Mouse (Mus musculus) ZHBTc4 (cell line): ENCODE data around the gene Palld.
A peak's percentile ranks its signal among the peaks of the same experiment; 100 is the strongest.

Experiments used
- DNase-seq: peaks from one replicate; pipeline ENCODE4 v3.0.0-alpha.2; 2011; ENCODE audit warnings: low read depth, low spot score

Palld gene

DNA sequence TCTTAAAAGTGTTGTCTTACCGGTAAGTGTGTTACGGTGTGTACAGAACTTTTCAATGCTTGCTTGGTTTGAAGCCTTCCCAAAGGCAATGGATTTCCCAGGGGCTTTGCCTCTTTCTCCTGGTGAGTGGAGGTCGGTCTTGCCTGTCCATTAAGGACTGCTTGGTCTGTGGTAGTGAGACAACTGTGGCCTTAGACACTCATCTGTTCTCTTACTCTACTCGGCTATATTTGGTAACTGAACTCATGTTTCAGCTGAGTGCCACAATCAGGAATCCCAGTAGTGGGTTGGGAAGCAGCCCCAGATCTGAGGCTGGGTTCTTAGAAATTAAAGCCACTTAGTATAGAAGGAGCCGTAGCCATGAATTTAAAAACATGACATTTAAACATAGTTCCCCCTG is at the start of gene Palld:
Palld (minus strand) TSS at position 170 of the 400 bp plus-strand sequence.
- DNase-seq: no peak

DNA sequence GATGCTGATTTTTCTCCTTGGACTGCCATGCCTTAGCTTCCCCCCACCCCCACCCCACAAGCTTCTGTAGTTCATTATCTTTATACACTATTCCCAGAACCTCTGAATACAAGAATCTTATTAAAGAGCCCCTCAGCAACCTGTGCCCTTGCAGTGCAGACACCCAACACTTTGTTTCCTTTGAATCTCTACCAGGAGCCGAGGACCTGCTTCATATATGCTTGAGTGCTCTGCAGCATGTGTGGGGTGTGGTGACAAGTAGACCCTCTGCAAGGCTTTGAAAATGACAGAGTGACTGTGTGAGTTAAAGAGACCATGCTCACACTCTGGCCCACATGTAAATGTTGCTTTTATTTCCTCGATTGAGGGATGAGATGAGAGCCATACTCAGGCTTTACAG is 35.1 kb upstream of the Palld start:
- DNase-seq: no peak

DNA sequence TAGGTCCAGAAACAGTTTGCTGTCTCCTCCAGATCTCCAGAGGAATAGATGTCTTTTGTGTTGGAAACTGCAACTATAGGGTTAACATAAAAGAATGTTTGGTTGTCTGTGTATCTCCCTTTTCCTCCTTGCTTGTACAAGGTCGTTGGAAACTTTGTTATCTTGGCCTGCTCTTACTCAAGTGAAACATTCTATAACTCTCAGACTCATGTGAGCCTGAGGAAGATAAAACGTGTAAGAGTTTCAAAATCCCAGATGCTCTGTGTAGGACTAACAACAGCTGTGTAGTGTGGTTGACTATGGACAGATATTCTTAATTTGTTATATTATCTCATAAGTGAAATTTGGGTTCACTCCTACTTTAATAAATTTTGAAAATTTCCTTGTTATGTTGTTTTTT is 30.8 kb upstream of the Palld start:
- no peak for DNase-seq

DNA sequence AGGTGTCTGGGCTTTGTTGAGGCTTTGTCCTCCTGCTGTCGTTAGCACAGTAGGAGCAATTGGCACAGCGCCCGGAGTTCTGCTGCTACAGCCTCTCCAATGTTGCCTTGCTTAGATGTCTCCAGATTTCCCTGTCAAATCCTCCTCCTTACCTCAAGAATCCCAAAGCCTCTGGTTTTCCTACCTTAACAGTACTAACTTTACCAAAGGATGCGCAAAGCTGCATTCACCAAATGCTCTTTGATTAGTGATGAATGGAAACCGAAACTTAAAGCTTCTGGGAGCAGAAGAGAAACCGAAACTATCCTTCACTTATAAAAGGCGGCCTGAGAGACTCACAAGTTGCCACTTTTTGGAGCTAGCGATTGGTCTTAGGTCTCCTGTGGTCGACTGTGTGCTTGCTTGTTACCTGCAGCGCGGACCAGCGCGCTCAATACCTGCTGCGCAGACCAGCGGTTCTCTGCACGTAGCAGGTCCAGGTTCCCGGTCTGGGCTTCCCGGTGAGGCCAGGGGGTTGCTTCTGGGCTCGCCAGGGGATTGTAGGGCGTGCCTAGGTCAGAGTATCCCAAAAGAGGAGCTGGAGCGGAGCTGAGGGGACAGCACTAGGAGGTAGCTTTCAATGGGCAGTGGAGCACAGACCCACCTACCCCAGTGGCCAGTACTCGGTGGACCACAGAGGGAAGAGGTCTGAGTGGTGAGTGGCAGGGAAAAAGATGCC is 25.4 kb upstream of the Palld start, which contains the start of gene Ddx60:
Ddx60 (plus strand) TSS at position 311 of the 718 bp plus-strand sequence.
- DNase-seq: peak; percentile 40

DNA sequence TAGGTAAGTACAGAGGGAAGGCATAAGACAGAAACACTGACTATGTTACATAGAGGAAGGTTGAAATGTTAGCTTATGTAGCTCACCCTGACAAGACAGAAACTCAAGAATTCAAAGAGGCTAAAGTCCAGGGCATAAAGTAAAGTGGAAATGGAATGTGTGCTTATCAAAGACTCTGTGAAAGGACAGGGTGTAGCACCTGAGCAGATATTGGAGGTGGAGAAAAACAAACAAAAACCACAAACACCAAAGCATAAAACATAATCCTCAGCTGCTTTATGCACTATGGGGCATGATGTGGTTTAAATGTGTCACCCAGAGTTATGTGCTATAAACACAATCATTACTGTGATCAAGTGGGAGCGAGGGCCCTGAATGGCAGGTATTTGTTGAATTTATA is 22.0 kb upstream of the Palld start:
- no peak for DNase-seq

DNA sequence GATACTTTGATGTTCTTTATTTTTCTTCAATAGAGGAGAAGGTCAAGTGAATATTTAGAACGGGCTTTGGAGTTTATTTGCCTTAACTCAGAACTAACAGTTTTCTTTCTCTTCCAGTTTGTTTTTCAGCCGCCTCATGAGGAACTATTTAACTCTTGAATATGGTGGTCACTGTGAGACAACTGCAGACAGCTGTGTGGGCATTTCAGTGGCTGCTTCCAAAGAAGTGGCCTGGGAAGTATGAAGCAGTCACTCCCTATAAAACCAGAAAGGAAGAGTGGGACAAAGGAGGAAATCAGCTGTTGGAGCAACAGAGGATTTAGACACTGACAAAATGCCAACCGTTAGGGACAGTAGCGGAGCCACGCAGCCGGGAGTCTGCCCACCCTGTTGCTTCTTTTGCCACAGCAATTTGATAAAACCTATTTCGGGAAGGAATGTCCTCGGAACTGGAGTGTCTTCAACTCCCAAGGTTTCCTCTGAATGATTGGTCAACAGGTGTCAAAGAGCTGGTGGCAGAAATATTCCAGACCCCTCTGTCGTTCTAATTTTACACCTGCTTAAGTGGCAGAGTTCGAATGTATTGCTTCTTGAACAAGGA is 19.1 kb upstream of the Palld start:
- DNase-seq: no peak

DNA sequence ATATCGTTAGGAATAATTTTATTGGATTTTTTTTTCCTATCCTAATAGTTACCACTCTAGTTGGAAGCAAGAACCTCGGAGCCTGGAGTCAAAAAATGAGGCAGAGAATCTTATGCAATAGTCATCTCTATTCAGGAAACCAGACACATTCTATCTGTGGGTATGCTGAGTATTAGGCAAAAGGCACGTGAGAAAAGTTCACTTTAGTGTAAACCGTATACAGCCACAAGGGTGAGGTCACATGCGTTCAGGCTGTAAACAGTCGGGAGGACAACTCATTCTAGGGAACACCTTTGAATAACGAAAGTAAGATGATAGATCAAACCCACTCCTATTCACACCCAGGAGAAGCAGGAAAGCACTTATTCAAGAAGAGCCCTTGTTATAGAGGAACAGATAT is 17.9 kb upstream of the Palld start:
- no peak for DNase-seq

DNA sequence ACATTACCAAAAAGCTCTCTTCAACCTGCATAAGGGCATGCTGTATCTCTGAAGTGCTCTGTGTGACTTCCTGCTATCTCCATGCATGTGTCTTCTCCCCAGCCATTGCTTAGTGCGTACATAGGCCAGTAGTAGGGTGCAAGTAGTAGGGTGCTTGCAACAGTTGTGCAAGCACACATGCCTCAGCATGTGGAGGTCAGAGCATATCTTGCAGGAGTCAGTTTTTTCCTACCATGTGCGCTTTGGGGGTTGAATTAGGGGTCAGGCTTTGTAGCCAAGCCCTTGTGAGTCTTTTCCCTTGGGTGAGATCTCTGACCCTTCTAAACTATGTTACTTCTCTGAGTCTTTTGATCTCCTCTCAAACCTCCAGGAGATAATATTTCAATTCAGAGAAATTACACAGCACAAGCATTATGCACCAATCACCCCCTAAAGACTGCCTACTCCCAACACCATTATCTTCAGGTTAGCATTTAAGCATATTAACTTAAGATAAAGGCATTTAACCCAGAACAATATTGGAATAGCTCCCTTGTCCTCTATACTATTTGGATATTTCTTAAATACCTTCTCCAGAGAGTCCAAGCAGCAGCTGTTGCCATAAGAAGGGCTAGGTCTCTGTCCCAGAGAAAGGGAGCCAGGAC is 16.8 kb upstream of the Palld start:
- DNase-seq: no peak

DNA sequence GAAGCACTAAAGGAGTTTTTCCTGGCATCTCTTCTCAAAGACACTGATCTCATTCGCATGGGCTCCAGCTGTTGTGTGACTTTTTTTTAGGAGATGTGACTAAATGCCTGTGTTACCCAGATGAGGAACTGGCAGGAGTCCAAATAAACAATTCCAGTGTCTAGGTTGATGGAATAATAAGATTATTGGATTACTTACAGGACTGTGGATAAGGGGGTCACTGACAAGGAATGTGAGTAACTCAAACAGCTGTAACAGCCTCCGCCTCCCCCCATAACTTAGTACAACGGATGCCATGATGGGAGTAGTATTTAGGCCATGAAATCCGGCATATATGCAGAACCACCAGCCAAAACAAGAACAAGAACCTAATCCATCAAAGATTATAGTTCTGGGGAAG is 14.8 kb upstream of the Palld start:
- DNase-seq: no peak

DNA sequence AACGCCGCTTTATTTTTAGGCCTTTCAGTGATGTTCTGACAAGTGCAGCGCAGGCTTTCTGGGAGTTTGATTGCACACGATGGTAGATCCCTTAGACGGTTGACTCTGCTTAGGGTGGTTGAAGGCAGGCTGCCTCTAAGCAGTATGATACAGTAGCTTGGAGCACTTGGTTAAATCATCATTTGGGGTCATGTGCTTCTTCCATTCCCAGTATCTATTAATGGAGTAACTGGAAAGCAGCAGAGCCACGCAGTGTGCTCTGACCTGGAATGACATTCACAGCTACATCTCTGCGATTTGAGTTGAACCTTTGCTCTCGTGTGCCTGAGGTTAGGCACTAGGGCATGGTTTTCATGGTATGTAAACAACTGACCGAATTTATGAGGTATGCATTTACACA is 11.5 kb upstream of the Palld start:
- no peak for DNase-seq

DNA sequence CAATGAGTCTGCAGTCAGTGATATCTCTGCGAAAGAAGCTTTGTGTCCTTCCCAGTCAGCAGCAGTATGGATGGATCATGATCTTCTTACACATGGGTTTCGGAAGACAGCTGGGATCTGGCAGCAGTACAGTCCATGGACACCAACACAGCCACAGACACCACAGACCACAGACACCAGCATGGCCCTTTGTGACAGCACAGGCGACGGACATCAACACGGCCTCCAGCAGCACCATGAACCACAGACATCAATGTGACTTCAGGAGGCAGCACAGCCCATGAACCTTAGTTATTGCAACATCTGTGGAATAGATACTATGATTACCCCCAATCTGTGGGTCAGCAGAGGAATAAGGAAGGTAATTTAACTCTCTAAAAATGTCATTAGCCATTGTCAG is 10.3 kb upstream of the Palld start:
- DNase-seq: no peak

DNA sequence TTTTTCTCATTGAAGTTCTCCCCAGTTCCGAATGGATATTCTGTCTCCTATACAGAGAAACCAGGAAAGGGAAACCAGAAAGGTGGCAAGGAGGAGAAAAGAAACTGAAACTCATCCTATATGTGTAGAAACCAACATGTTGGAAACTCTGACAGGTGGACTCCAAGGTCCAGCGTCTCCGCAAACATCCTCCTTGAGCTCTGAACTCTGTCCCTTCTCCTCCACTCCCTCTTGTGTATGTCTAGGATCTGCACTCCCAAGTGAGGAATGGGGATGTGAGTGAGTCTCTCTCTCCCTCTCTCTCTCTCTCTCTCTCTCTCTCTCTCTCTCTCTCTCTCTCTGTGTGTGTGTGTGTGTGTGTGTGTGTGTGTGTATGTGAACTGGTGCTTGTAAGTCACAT is 6.8 kb upstream of the Palld start:
- no peak for DNase-seq

DNA sequence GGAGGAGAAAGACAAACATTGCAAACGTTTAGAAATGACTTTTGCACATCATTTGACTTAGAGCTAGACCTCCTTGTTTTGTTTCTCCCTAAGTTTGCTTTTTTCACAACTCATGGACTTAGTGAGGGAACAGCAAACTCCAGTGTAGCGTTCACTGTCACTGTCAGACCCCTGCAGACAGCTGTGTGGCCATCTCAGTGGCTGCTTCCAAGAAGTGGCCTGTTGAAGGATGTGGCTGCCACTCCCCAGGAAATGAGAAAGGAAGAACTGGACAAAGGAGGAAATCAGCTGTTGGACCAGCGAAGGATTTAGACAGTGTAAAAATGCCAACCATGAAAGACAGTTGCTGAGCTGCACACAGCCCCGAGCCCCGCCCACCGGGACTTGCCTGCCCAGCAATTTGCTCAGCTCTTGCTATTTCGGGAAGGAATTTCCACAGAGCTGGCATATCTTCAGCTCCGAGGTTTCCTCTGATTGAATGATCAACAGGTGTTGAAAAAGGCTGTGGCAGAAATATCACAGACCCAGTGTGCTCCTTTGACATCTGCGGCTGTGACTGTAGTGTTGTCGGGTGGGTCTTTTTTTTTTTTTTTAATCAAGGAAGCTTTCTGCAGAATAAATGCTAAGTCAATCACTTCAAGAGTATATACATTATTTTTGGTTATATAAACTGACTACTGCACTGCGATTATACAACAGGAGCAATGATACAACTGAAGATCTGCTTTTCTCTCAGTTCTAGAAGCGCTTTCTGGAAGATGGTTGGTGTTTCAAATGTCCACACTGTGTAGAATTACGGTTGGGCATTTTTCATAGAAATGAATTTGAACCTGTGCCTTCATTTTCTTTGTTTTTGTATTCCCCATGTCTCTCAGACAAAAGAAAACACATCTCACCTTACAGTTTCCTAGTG is 6.1 kb upstream of the Palld start:
- peak; percentile 27 for DNase-seq

DNA sequence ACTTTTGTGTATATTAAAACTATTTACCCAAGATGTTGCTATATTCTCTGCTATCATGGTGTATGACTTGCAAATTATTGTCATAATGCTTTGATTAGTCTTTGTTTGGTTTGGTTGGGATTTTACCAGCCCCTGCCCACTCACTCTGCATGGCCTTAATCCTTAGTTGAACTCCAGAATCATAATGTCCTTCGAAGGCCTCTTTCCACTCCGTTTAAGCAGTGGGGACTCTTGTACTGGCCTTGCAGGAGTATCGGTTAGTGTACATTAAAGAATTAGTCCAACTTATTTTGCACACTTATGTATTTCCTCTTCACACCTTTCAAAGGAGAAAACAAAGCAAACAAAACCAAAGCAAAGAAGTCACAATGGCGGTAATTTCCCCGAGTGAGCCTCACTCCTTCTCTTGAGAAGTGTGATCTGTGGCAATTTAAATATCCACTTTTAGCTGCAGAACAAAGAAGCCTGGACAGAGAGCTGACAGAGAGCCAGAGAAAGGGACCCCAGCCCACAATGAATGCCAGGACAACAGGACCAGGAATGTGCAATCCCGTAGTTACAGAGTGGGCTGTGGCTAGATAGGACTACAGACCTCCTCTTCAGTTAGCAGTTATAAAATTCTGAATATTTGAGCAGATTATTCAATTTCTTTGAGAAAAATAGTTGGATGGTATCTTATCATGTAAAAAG is 1.3 kb downstream of the Palld start:
- no peak for DNase-seq

DNA sequence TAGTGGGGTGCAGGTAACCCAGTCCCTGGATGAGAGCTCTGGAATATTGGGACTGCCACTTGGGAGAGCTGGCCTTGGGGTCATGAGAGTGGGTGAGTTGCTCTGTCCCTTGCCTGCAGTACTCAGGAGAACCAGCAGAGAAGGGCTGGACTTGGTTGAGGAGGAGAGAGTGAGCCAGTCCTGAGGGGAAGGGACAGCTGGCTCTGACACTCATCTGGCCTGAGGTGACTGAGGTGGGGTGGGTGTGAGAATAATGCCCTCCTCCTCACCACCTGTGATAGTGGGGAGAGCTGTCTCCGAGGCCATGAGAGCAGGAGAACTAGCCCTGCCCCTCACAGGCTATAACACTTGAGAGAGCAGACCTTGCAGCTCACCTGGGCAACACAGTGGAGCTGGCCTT is 5.1 kb downstream of the Palld start:
- DNase-seq: no peak

DNA sequence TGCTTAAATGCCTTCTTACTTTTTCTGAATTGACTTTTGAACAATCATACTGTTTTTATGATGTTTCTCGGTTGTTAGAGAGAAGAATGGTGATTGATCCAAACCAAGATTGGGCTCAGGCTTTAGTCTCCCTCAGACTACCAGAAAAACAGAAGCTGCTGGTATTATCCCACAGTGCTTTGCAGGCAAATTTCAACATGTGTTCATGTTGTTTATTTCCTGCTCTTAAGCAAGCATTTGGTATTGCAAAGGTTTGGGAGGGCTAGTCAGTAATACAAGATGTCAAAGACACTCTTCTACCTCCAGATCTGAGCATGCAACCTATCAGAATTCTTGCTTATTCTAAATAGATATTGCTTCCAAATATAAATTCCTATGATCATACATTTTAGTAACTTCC is 5.7 kb downstream of the Palld start:
- DNase-seq: no peak

DNA sequence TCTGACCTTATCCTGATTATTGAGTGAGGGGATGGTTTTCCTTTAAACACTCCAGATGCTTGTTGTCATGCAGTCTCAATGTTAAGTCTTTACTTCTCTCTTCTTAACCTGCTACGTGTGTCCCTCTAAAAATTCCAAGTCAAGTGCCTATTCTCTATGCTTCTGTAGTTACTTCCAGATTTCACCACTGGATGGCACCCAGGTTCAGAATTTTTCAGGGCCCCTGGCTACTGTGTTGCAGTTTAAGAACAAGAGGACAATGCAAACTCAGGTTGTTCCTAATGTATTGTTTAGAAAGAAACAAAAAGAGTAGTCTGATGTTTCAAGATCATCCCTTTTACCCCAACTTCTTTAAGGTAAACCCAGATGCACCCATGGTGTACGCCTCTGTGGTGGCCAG is 8.4 kb downstream of the Palld start:
- peak; percentile 64 for DNase-seq

DNA sequence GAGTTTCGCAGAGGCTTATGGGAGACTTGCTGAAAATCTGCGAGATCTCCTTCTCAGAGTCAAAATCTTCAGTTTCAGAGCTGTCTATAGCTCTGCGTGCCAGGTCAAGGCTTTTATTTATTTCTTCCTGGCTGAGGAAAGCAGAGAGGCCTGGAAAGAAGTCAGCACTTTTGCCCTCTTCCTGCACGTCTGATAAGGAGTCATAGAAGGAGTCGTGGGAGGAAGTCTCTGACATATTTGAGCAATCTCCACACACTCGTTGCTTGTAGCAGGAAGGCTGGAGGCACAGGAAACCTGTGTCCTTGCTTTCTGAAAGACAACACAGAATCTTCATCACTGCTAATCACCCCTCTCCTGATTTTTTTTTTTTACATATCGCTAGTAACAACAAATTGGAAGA is 24.9 kb downstream of the Palld start:
- no peak for DNase-seq

DNA sequence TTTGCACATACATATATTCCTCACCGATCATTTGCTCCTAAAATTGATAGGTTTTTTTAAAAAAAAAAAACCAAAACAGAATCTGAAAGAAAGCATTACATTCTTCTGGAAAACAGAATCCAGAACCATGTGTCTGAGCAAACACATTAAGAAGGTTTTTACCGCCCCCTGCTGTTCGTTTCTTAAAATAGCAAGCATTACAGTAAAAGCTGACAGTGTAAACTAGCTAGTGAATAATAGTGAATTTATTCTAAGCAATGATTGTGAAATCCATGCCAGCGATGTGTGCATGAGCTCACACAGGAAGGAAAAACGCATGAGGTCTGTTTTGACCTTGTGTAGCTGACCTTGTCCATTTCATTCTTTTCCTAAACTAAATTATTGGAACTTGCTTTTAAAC is 27.2 kb downstream of the Palld start:
- peak; percentile 74 for DNase-seq

DNA sequence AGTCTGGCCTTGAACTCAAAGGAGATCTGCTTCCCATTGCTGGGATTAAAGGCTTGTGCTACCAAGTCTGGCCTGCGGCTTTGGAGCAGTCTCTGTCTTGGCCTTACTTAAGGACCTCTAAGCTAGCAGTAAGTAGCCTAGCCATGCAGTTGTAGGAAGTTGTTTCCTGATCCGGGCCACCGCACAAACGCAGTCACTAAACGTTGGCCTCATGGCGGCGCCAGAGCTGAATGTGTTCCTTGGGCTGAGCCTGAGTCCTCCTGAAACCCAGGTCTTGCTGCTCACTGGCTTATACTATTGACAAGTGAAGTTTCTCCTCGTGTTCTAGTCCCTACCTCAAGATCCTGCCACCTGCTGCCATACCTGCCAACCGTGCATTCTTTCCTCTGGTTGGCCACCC is 28.5 kb downstream of the Palld start:
- peak; percentile 73 for DNase-seq

DNA sequence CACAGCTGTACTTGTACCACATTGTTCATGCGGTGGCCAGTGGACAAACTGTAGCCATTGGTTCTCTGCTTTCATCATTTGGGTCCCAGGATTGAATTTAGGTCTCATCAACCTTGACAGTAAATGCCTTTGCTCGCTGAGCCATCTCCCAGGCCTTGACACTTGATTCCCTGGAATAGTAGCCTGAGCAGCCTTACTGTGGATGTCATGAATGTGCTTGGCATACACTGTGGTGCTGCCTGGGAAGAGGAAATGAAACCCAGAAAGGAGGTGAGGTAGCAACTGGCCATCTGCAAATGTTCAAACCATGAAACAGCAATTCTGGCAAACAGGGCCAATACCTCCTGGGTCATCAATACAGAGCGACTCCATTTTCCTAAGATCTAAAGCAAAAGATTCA is 34.0 kb downstream of the Palld start:
- DNase-seq: no peak
